Mouse (Mus musculus) ES-Bruce4 (cell line): ENCODE results near the gene Bpifb3.

Experiments used
- CTCF ChIP-seq: IDR thresholded peaks from one replicate; pipeline ENCODE4 v1.8.1; 2011; ENCODE audit warnings: low read depth, low read length
- POLR2A ChIP-seq: IDR thresholded peaks from one replicate; pipeline ENCODE4 v1.8.1; 2011; ENCODE audit warnings: low read length; ENCODE audit not compliant: insufficient read depth

GRCm38 (mm10) chr2:153902726-153903125 lies 15.3 kb upstream of the Bpifb3 start:
- TF ChIP-seq CTCF (no peak), POLR2A (no peak)
